Mouse (Mus musculus): ENCODE results near the gene Rtl1. TPM values are rescaled to one million over a fixed set of nuclear protein-coding genes. Genes with fewer than 3 reads are reported as not detected.

Gene Rtl1
- total RNA-seq, 2 experiments from 2014 or later = 0.05 to 0.14 TPM

Small RNA genes lying within 50 kb of the gene (microRNA-seq; reads per million reads assigned to microRNA genes)
- 0 reads per million in 2 experiments for gene Gm23912 (ENCODE audit: borderline number of aligned reads in 2 of 2)
- gene Mir1188 (ENCODE audit: borderline number of aligned reads in 2 of 2) = 0 reads per million in 2 experiments
- 2,670 to 2,773 reads per million in 2 experiments for gene Mir127 (ENCODE audit: borderline number of aligned reads in 2 of 2)
- gene Mir136 (ENCODE audit: borderline number of aligned reads in 2 of 2) = 0 reads per million in 2 experiments
- 0 reads per million in 2 experiments for gene Mir1906-1 (ENCODE audit: borderline number of aligned reads in 2 of 2)
- 0 reads per million in 2 experiments for gene Mir3070a (ENCODE audit: borderline number of aligned reads in 2 of 2)
- 0 reads per million in 2 experiments for gene Mir3070b (ENCODE audit: borderline number of aligned reads in 2 of 2)
- 0 reads per million in 2 experiments for gene Mir3071 (ENCODE audit: borderline number of aligned reads in 2 of 2)
- 0 reads per million in 2 experiments for gene Mir337 (ENCODE audit: borderline number of aligned reads in 2 of 2)
- 7.4 to 18.1 reads per million in 2 experiments for gene Mir341 (ENCODE audit: borderline number of aligned reads in 2 of 2)
- gene Mir3544 (ENCODE audit: borderline number of aligned reads in 2 of 2) = 0 reads per million in 2 experiments
- gene Mir370 (ENCODE audit: borderline number of aligned reads in 2 of 2) = 14.5 to 18.2 reads per million in 2 experiments
- 88.2 to 147 reads per million in 2 experiments for gene Mir431 (ENCODE audit: borderline number of aligned reads in 2 of 2)
- gene Mir432 (ENCODE audit: borderline number of aligned reads in 2 of 2) = 0 reads per million in 2 experiments
- gene Mir433 (ENCODE audit: borderline number of aligned reads in 2 of 2) = 107 to 175 reads per million in 2 experiments
- gene Mir434 (ENCODE audit: borderline number of aligned reads in 2 of 2) = 47.7 to 70.6 reads per million in 2 experiments
- gene Mir493 (ENCODE audit: borderline number of aligned reads in 2 of 2) = 6.5 to 28.9 reads per million in 2 experiments
- 47.7 to 82.1 reads per million in 2 experiments for gene Mir540 (ENCODE audit: borderline number of aligned reads in 2 of 2)
- 2.9 to 6.1 reads per million in 2 experiments for gene Mir665 (ENCODE audit: borderline number of aligned reads in 2 of 2)
- gene Mir673 (ENCODE audit: borderline number of aligned reads in 2 of 2) = 19.5 to 20.2 reads per million in 2 experiments
- gene Mir770 (ENCODE audit: borderline number of aligned reads in 2 of 2) = 20.2 to 57.2 reads per million in 2 experiments

Other genes with a start within 250 kb of the Rtl1 start
- gene Dlk1, start 147.5 kb downstream of the Rtl1 start, total RNA-seq (2021) = under 1 TPM; 0.22 to 1.00 TPM

Measured in heart, postnatal 36 days (tissue).